Mouse (Mus musculus): Measurements from ENCODE around the gene Kcnj6.

DNA sequence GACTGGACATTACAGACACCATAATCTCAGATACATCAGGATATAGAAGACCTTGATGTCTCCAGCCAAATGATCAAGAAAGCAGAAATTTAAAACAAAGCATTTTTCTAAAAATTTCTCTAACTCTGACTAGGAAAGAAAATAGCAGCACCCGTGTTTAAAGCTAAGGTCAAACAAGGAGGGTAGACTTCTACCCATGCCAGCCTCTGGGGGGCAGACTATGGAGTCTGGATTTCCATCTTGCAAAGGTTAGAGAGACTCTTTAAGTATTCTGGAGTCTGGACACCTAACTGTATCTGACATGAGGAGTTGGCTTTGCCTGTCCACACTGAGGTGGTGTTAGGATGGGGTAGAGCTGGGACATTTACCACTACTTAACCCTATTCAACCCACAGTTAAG, 44.2 kb downstream of the Kcnj6 start:
- TF ChIP-seq CTCF (IDR thresholded peaks at IDR 0.05; ENCODE audit: borderline replicate concordance, control insufficient read depth, extremely low read depth, insufficient read depth, low read length, poor library complexity) (no peak), POLR2A (IDR thresholded peaks at IDR 0.05; ENCODE audit: control insufficient read depth, extremely low read depth, insufficient read depth, low read length, poor library complexity) (no peak)

Measured in thymus, adult 2 months (tissue).